Mouse (Mus musculus) CH12.LX (cell line): ENCODE measurements at regions not wholly inside any gene's neighbourhood (a gene's known extent, or its start where the extent isn't known, plus 50 kb on each side); places are given as distances from the start of the nearest gene placed in this dataset.

Source experiments
- DNase-seq: peaks from one replicate; pipeline ENCODE4 v3.0.0-alpha.2; 2013; ENCODE audit errors: extremely low read depth
- H3K27ac ChIP-seq: 2 replicates; pipeline ENCODE4 v1.5.1; 2012; ENCODE audit warnings: low read depth, mild to moderate bottlenecking, control low read depth, moderate library complexity; ENCODE audit not compliant: insufficient read depth
- H3K27me3 ChIP-seq: replicated peaks from 2 replicates; pipeline ENCODE3; 2012; ENCODE audit warnings: inconsistent platforms
- H3K36me3 ChIP-seq, 2 experiments: replicated peaks in 1 of 2; 2 replicates each; pipeline versions ENCODE3 to v1.6.1; 2012; ENCODE audit warnings: inconsistent platforms in 1 of 2, low read length in 1 of 2, mild to moderate bottlenecking in 1 of 2, mixed read lengths in 1 of 2, moderate library complexity in 1 of 2; ENCODE audit not compliant: control insufficient read depth in 1 of 2, insufficient read depth in 1 of 2
- H3K4me1 ChIP-seq, 2 experiments: 2 replicates each; pipeline ENCODE4 v1.6.1; 2012; ENCODE audit warnings: inconsistent platforms in 1 of 2, moderate library complexity in 1 of 2; ENCODE audit not compliant: insufficient read depth in 2 of 2, control insufficient read depth in 1 of 2
- H3K4me2 ChIP-seq: 2 replicates; pipeline ENCODE4 v1.6.1; 2012; ENCODE audit warnings: low read depth, mild to moderate bottlenecking, control low read depth; ENCODE audit not compliant: poor library complexity, insufficient read depth, severe bottlenecking
- H3K4me3 ChIP-seq, 3 experiments: fragments of 150-350 bp in 1 of 3; sonication (generic) in 1 of 3; replicated peaks in 1 of 3; 2 replicates each; pipeline versions ENCODE3 to v1.5.1; 2011 to 2012; ENCODE audit warnings: low read depth in 2 of 3, low read length in 2 of 3, mild to moderate bottlenecking in 2 of 3, moderate library complexity in 2 of 3, control low read depth in 1 of 3, improper control_type of control experiment in 1 of 3, inconsistent platforms in 1 of 3, mixed read lengths in 1 of 3; ENCODE audit not compliant: poor library complexity in 1 of 3
- H3K79me2 ChIP-seq: replicated peaks from 2 replicates; pipeline ENCODE4 v1.6.1; 2012; ENCODE audit warnings: mild to moderate bottlenecking, moderate library complexity; ENCODE audit not compliant: control insufficient read depth, poor library complexity, insufficient read depth, severe bottlenecking; ENCODE audit errors: extremely low read depth
- H3K9ac ChIP-seq: 2 replicates; pipeline ENCODE4 v1.6.1; 2012; ENCODE audit warnings: low read depth, mild to moderate bottlenecking, control low read depth, moderate library complexity; ENCODE audit not compliant: insufficient read depth
- H3K9me3 ChIP-seq: replicated peaks from 2 replicates; pipeline ENCODE3; 2012; ENCODE audit warnings: low read length, inconsistent platforms, mixed read lengths
- CHD1 ChIP-seq: IDR thresholded peaks from 2 replicates; pipeline ENCODE4 v1.6.1; 2012; ENCODE audit warnings: low read depth, low read length, improper control_type of control experiment, inconsistent platforms
- CHD2 ChIP-seq: IDR thresholded peaks from 2 replicates; pipeline ENCODE4 v1.6.1; 2011; ENCODE audit warnings: low read length, improper control_type of control experiment
- ELF1 ChIP-seq: IDR thresholded peaks from 2 replicates; pipeline ENCODE4 v1.6.1; 2014; ENCODE audit warnings: low read depth, mild to moderate bottlenecking, inconsistent platforms, low read length, improper control_type of control experiment
- ETS1 ChIP-seq: conservative IDR thresholded peaks from 2 replicates; pipeline ENCODE4 v1.6.1; 2012; ENCODE audit warnings: low read depth, mild to moderate bottlenecking, inconsistent platforms, low read length, improper control_type of control experiment, moderate library complexity
- GABPA ChIP-seq: IDR thresholded peaks from 2 replicates; pipeline ENCODE4 v1.6.1; 2012; ENCODE audit warnings: low read depth, low read length, improper control_type of control experiment, inconsistent platforms; ENCODE audit not compliant: insufficient replicate concordance
- JUN ChIP-seq: IDR thresholded peaks from 2 replicates; pipeline ENCODE4 v1.6.1; 2011; ENCODE audit warnings: low read depth, mild to moderate bottlenecking, low read length, improper control_type of control experiment, moderate library complexity; ENCODE audit not compliant: insufficient read depth
- MAX ChIP-seq: IDR thresholded peaks from 2 replicates; pipeline ENCODE4 v1.6.1; 2011; ENCODE audit warnings: low read length, improper control_type of control experiment
- MXI1 ChIP-seq: IDR thresholded peaks from 2 replicates; pipeline ENCODE4 v1.6.1; 2011; ENCODE audit warnings: mild to moderate bottlenecking, low read depth, low read length, improper control_type of control experiment
- NELFE ChIP-seq: IDR thresholded peaks from 2 replicates; pipeline ENCODE4 v1.6.1; 2011; ENCODE audit warnings: low read depth, low read length, improper control_type of control experiment
- PAX5 ChIP-seq: IDR thresholded peaks from 2 replicates; pipeline ENCODE4 v1.6.1; 2012; ENCODE audit warnings: low read length, inconsistent platforms, mixed read lengths
- POLR2A ChIP-seq: IDR thresholded peaks from 2 replicates; pipeline ENCODE4 v1.6.1; 2011; ENCODE audit warnings: low read depth, mild to moderate bottlenecking, improper control_type of control experiment, low read length
- RCOR1 ChIP-seq: conservative IDR thresholded peaks from 2 replicates; pipeline ENCODE4 v1.6.1; 2012; ENCODE audit warnings: low read depth, mild to moderate bottlenecking, inconsistent platforms, low read length, improper control_type of control experiment
- SMC3 ChIP-seq: IDR thresholded peaks from 2 replicates; pipeline ENCODE4 v1.6.1; 2011; ENCODE audit warnings: low read depth, low read length, improper control_type of control experiment
- TCF12 ChIP-seq: IDR thresholded peaks from 2 replicates; pipeline ENCODE4 v1.6.1; 2014; ENCODE audit warnings: low read depth, mild to moderate bottlenecking, inconsistent platforms, low read length, improper control_type of control experiment
- UBTF ChIP-seq: IDR thresholded peaks from 2 replicates; pipeline ENCODE4 v1.6.1; 2012; ENCODE audit warnings: low read depth, mild to moderate bottlenecking, inconsistent platforms, low read length, improper control_type of control experiment, moderate library complexity
- USF2 ChIP-seq: conservative IDR thresholded peaks from 2 replicates; pipeline ENCODE4 v1.6.1; 2011; ENCODE audit warnings: low read depth, low read length, improper control_type of control experiment
- ZKSCAN1 ChIP-seq: IDR thresholded peaks from 2 replicates; pipeline ENCODE4 v1.6.1; 2012; ENCODE audit warnings: low read depth, inconsistent platforms, low read length, improper control_type of control experiment, borderline replicate concordance
- ZNF384 ChIP-seq: IDR thresholded peaks from 2 replicates; pipeline ENCODE4 v1.6.1; 2012; ENCODE audit warnings: low read depth, low read length, improper control_type of control experiment, inconsistent platforms
- dilution Hi-C: fragments of 300-500 bp; cut with MboI; formaldehyde crosslinking; loops from 2 replicates; pipeline ENCODE4 v1.14.3; 2020; ENCODE audit warnings: low sequenced_read_pairs; ENCODE audit not compliant: extremely low pct_unique_long_range_greater_than_20kb, extremely low pct_ligation_motif_present
- in situ Hi-C: fragments of 300-500 bp; cut with MboI; formaldehyde crosslinking; loops from 3 replicates; pipeline ENCODE4 v1.14.3; 2019; ENCODE audit warnings: low sequenced_read_pairs, low pct_ligation_motif_present, low pct_unique_long_range_greater_than_20kb, mixed read lengths

GRCm38 (mm10) chr5:119235884-119236283, 434.6 kb upstream of the Tbx3 start:
- dilution Hi-C loops (no loop called here), in situ Hi-C loops (no loop called here)
- H3K4me3 ChIP-seq = no peak overlapping the region
- no peak overlapping the region for H3K9ac ChIP-seq
- TF ChIP-seq USF2 (no peak), MAX (no peak), MXI1 (no peak), ELF1 (no peak), CHD2 (no peak), GABPA (no peak), RCOR1 (no peak), TCF12 (no peak), NELFE (no peak), SMC3 (no peak)
- H3K36me3 ChIP-seq = no peaks in the 10 kb centered on the region
- H3K4me2 ChIP-seq = no peak overlapping the region
- DNase-seq = no peak
- H3K27me3 ChIP-seq = no peaks in the 10 kb centered on the region
- H3K4me1 ChIP-seq = no peaks in the 10 kb centered on the region
- no peak overlapping the region for H3K27ac ChIP-seq
- H3K79me2 ChIP-seq = no peaks in the 10 kb centered on the region
- peaks cover 89% of the 10 kb centered on the region for H3K9me3 ChIP-seq

DNA sequence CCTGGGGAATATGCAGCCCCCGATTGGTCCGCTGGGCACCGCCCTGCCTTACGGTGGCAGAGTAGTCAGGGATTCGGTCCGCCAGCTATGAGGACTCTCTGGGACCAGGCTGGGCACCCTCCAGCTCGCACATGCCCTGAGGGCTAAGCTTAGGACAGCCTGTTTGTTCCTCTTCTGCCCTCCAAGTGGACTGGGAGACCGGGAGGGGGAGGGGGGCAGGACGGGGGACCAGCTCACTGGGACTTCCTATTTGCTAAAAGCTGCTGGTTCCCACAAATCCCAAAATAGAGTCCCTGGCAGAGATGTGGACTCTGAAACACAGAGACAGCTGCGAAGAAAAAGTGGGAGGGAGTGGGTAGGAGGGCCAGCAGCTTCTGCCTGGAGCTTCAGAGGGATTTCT, 423.6 kb upstream of the Tbx3 start:
- no peaks in the 10 kb centered on the region for H3K79me2 ChIP-seq
- H3K27ac ChIP-seq = no peak overlapping the region
- TF ChIP-seq SMC3 = no peak
- no peak for TF ChIP-seq ELF1
- no peak for TF ChIP-seq USF2
- no peak for TF ChIP-seq ETS1
- TF ChIP-seq JUN = no peak
- TF ChIP-seq UBTF = no peak
- TF ChIP-seq CHD2 = no peak
- H3K9me3 ChIP-seq = peaks cover 86% of the 10 kb centered on the region
- no peak overlapping the region for H3K9ac ChIP-seq
- dilution Hi-C loops = no loop called here
- H3K36me3 ChIP-seq = no peaks in the 10 kb centered on the region
- in situ Hi-C loops = no loop called here
- no peaks in the 10 kb centered on the region for H3K27me3 ChIP-seq
- H3K4me2 ChIP-seq = no peak overlapping the region
- H3K4me3 ChIP-seq = no peak overlapping the region
- no peaks in the 10 kb centered on the region for H3K4me1 ChIP-seq
- DNase-seq = no peak

DNA sequence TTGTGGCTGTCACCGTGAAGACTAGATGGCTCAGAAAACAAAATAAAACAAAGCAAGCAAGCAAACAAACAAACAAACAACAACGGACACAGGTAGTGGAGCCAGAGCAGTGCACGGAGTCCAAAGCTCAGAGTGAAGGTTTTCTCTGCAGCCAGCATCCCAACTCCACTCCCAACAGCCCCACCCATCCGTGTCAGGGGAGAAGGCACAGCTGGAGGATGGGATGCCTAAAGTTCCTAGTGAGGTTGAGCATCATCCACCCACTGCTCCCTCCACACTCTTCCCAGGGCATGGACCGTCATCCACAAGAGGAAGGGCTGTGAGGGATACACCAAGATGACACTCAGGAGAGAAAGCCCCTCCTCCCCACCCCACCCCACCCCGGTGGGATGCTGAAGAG, 421.8 kb upstream of the Tbx3 start:
- Histone ChIP-seq H3K4me2 (no peak overlapping the region), H3K27me3 (no peaks in the 10 kb centered on the region), H3K36me3 (no peaks in the 10 kb centered on the region), H3K27ac (no peak overlapping the region), H3K4me3 (no peak overlapping the region), H3K9ac (no peak overlapping the region), H3K79me2 (no peaks in the 10 kb centered on the region), H3K4me1 (no peaks in the 10 kb centered on the region), H3K9me3 (peaks cover 84% of the 10 kb centered on the region)
- TF ChIP-seq CHD2 (no peak), CHD1 (no peak), PAX5 (no peak), ELF1 (no peak), ZKSCAN1 (no peak), ZNF384 (no peak), POLR2A (no peak), JUN (no peak)
- in situ Hi-C loops (no loop called here), dilution Hi-C loops (no loop called here)
- no peak for DNase-seq
